In the genomic region with DNA sequence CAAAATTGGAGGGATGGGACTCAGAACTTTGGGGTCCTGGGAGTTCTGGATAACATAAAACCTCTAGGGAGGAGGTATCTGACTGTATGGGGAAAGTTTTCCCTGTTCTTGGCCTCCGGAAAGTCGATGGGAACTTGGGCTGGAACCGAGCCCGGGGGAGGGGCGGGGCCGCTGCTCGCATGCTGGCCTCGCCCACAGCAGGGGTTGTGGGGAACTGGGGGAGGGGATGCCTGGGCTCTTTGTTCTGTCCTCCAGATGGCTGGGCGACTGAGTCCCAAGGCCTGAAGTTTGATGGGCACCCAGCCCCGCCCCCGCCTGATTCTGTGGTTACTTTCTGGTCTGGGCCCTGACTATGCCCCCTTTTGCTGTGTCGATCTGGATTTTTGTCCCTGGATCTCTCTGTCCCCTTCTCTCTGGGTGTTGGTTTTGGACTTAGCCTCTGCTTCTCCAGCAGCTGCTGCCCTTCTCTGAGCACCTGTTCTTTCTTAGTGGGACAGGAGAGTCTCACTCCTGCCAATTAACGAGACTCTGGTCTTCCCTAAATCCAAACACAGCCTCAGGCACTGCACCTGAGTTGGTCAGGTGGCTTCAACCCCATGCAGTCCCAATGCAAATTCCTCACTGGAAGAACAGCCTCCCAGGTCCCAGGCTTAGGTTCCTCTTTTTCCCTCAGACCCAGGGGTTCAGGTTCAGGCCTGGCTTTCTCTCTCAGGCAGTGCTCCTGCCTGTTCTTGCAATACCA, we compare ENCODE assay signal across 8 mouse cellular contexts. TPM values are rescaled to one million over a fixed set of nuclear protein-coding genes. Genes with fewer than 3 reads are reported as not detected.
DNase-seq lines count a peak whose midpoint lies in the region; ATAC-seq and TF ChIP-seq lines count a peak whose summit lies in the region.

No protein-coding gene starts in this region.

- peaks cover 44% of the 10 kb centered on the region for H3K4me1 ChIP-seq in kidney, embryonic 16.5 days (ENCODE audit: insufficient read depth, low read length)
- no peaks in the 10 kb centered on the region; the same call in 1 of the 2 replicates for H3K4me1 ChIP-seq in stomach, postnatal 0 days (replicated peaks; ENCODE audit: control insufficient read depth, insufficient read depth)

- peak overlapping the region; percentile 93 for H3K4me3 ChIP-seq in kidney, embryonic 16.5 days (ENCODE audit: low read length)
- H3K4me3 ChIP-seq in stomach, postnatal 0 days (ENCODE audit: low read depth, low read length) = peak overlapping the region; percentile 69

- H3K9ac ChIP-seq in kidney, embryonic 16.5 days (replicated peaks; ENCODE audit: low read length) = peak overlapping the region; percentile 99
- peak overlapping the region; percentile 86 for H3K9ac ChIP-seq in stomach, postnatal 0 days (ENCODE audit: low read length)

- peak overlapping the region; percentile 97 for H3K27ac ChIP-seq in kidney, embryonic 16.5 days (ENCODE audit: low read length)
- H3K27ac ChIP-seq in stomach, postnatal 0 days (replicated peaks) = peak overlapping the region; percentile 84

- peak; percentile 64 to 77 for DNase-seq in cerebellum, postnatal 14 days
- DNase-seq in cerebellum, adult 9-10 months = no peak
- peak; percentile 32 for DNase-seq in brain, embryonic 18.5 days (ENCODE audit: low read depth, low spot score)
- DNase-seq in lung, postnatal 25 days (ENCODE audit: low spot score) = peak; percentile 59
- DNase-seq in stomach, postnatal 0 days (ENCODE audit: low spot score) = peak; percentile 73

- peaks cover 8% of the 10 kb centered on the region; the same call in 1 of the 2 replicates for H3K27me3 ChIP-seq in kidney, embryonic 16.5 days (ENCODE audit: insufficient read depth, low read length)
- H3K27me3 ChIP-seq in stomach, postnatal 0 days (ENCODE audit: control insufficient read depth, insufficient read depth, low read length) = no peaks in the 10 kb centered on the region

- WGBS in kidney, embryonic 16.5 days = 2% methylated on average over 13 of the region's 13 CpGs
- 3% methylated on average over 13 of the region's 13 CpGs for WGBS in stomach, postnatal 0 days

- H3K36me3 ChIP-seq in kidney, embryonic 16.5 days (ENCODE audit: insufficient read depth, low read length) = peaks cover 43% of the 10 kb centered on the region
- peaks cover 8% of the 10 kb centered on the region for H3K36me3 ChIP-seq in stomach, postnatal 0 days (ENCODE audit: control insufficient read depth, insufficient read depth, low read length)

- no peaks in the 10 kb centered on the region for H3K9me3 ChIP-seq in kidney, embryonic 16.5 days (ENCODE audit: low read length)
- no peaks in the 10 kb centered on the region for H3K9me3 ChIP-seq in stomach, postnatal 0 days (ENCODE audit: control insufficient read depth, low read length)

- 0 out of 2 replicates have a peak, but pooled peaks have one; percentile 12 for ATAC-seq in granulocyte monocyte progenitor cell, adult 5-6 weeks (replicated peaks; ENCODE audit: poor library complexity, severe bottlenecking)
- ATAC-seq in kidney, embryonic 16.5 days (ENCODE audit: low FRiP score, low TSS enrichment) = peak; percentile 82
- peak; percentile 28; the same call in 1 of the 2 replicates for ATAC-seq in stomach, postnatal 0 days (ENCODE audit: low FRiP score, low TSS enrichment)
- ATAC-seq in monocyte, adult 5-6 weeks (replicated peaks; ENCODE audit: insufficient number of reproducible peaks, low FRiP score, low TSS enrichment, poor library complexity, severe bottlenecking) = no peak

- no peak for TF ChIP-seq CTCF in stomach, postnatal 0 days (IDR thresholded peaks at IDR 0.05; ENCODE audit: low read depth)

- peak overlapping the region; percentile 89 for H3K4me2 ChIP-seq in kidney, embryonic 16.5 days (replicated peaks; ENCODE audit: low read depth, low read length)
- H3K4me2 ChIP-seq in stomach, postnatal 0 days (replicated peaks; ENCODE audit: low read depth) = peak overlapping the region; percentile 95

- TF ChIP-seq EP300 in stomach, postnatal 0 days (optimal IDR thresholded peaks at IDR 0.05) = no peak

RNA-seq across cellular contexts. Expression of a gene that starts 1.1 kb away (rescaled TPM):
- 0.62 TPM in 1 of 2 replicates, not detected in the other for total RNA-seq in granulocyte monocyte progenitor cell, adult 5-6 weeks (2014; fragmentation: Nextera tagmentation)
- not detected in 2 replicates for total RNA-seq in granulocyte monocyte progenitor cell, adult 5-6 weeks (2017)
- 195 and 203 TPM in 2 replicates for polyA plus RNA-seq in kidney, embryonic 16.5 days (2015; fragmentation: Nextera tagmentation; extraction: Ambion mirVana)
- 26.8 and 29.5 TPM in 2 replicates for polyA plus RNA-seq in stomach, postnatal 0 days (2015; fragmentation: Nextera tagmentation; extraction: Ambion mirVana)
- 0.48 to 2.5 TPM (median 0.64 TPM) in 3 replicates for total RNA-seq in monocyte, adult 5-6 weeks (2017)

RNA-seq across cellular contexts. Expression of a gene that starts 4.7 kb away (rescaled TPM):
- 2.3 and 9.5 TPM in 2 replicates for total RNA-seq in granulocyte monocyte progenitor cell, adult 5-6 weeks (2014; fragmentation: Nextera tagmentation)
- total RNA-seq in granulocyte monocyte progenitor cell, adult 5-6 weeks (2017) = 0.77 TPM in 1 of 2 replicates, not detected in the other
- 0.78 TPM in 1 of 2 replicates, not detected in the other for polyA plus RNA-seq in kidney, embryonic 16.5 days (2015; fragmentation: Nextera tagmentation; extraction: Ambion mirVana)
- 48.4 TPM in 2 replicates for polyA plus RNA-seq in stomach, postnatal 0 days (2015; fragmentation: Nextera tagmentation; extraction: Ambion mirVana)
- total RNA-seq in monocyte, adult 5-6 weeks (2017) = 4.7 to 8.7 TPM (median 6.1 TPM) in 3 replicates

RNA-seq across cellular contexts. Expression of a gene that starts 11.9 kb away (rescaled TPM):
- total RNA-seq in granulocyte monocyte progenitor cell, adult 5-6 weeks (2014; fragmentation: Nextera tagmentation) = not detected in 2 replicates
- 0.26 and 0.67 TPM in 2 replicates for total RNA-seq in granulocyte monocyte progenitor cell, adult 5-6 weeks (2017)
- 0.85 and 0.86 TPM in 2 replicates for polyA plus RNA-seq in kidney, embryonic 16.5 days (2015; fragmentation: Nextera tagmentation; extraction: Ambion mirVana)
- 0.07 and 0.13 TPM in 2 replicates for polyA plus RNA-seq in stomach, postnatal 0 days (2015; fragmentation: Nextera tagmentation; extraction: Ambion mirVana)
- total RNA-seq in monocyte, adult 5-6 weeks (2017) = 0.75 TPM in 1 of 3 replicates, not detected in the others

RNA-seq across cellular contexts. Expression of a gene that starts 22.3 kb away (rescaled TPM):
- 104 and 177 TPM in 2 replicates for total RNA-seq in granulocyte monocyte progenitor cell, adult 5-6 weeks (2014; fragmentation: Nextera tagmentation)
- total RNA-seq in granulocyte monocyte progenitor cell, adult 5-6 weeks (2017) = 59.5 and 69.2 TPM in 2 replicates
- polyA plus RNA-seq in kidney, embryonic 16.5 days (2015; fragmentation: Nextera tagmentation; extraction: Ambion mirVana) = 1.0 and 1.1 TPM in 2 replicates
- polyA plus RNA-seq in stomach, postnatal 0 days (2015; fragmentation: Nextera tagmentation; extraction: Ambion mirVana) = 1.5 and 1.8 TPM in 2 replicates
- total RNA-seq in monocyte, adult 5-6 weeks (2017) = 112 to 185 TPM (median 125 TPM) in 3 replicates

RNA-seq across cellular contexts. Expression of a gene that starts 24.3 kb away (rescaled TPM):
- total RNA-seq in granulocyte monocyte progenitor cell, adult 5-6 weeks (2014; fragmentation: Nextera tagmentation) = not detected in 2 replicates
- not detected in 2 replicates for total RNA-seq in granulocyte monocyte progenitor cell, adult 5-6 weeks (2017)
- 0.28 and 0.30 TPM in 2 replicates for polyA plus RNA-seq in kidney, embryonic 16.5 days (2015; fragmentation: Nextera tagmentation; extraction: Ambion mirVana)
- 0.07 and 0.18 TPM in 2 replicates for polyA plus RNA-seq in stomach, postnatal 0 days (2015; fragmentation: Nextera tagmentation; extraction: Ambion mirVana)
- 0.64 TPM in 1 of 3 replicates, not detected in the others for total RNA-seq in monocyte, adult 5-6 weeks (2017)
